Mouse (Mus musculus) limb, embryonic 14.5 days (tissue): ENCODE data around the gene Fam71f1. TPM values are rescaled to one million over a fixed set of nuclear protein-coding genes. Genes with fewer than 3 reads are reported as not detected.

Experiments used
- ATAC-seq: fragments of 200-750 bp; cut with Nextera tagmentation; 2 replicates; pipeline ENCODE4 v1.8.0; 2017; ENCODE audit warnings: low read depth, moderate number of reproducible peaks, moderate TSS enrichment; ENCODE audit not compliant: low FRiP score
- DNase-seq: peaks from one replicate; pipeline ENCODE4 v3.0.0-alpha.2; 2015; ENCODE audit warnings: low spot score
- H3K27ac ChIP-seq: fragments of 300-500 bp; sonication (generic); replicated peaks from 2 replicates; pipeline ENCODE4 v1.5.1; 2014; ENCODE audit warnings: low read depth, mild to moderate bottlenecking, low read length, moderate library complexity, mixed read lengths
- H3K27me3 ChIP-seq: fragments of 300-500 bp; sonication (generic); 2 replicates; pipeline ENCODE4 v1.6.1; 2014; ENCODE audit warnings: low read length, mixed read lengths; ENCODE audit not compliant: control insufficient read depth, insufficient read depth
- H3K36me3 ChIP-seq: fragments of 300-500 bp; sonication (generic); 2 replicates; pipeline ENCODE4 v1.6.1; 2014; ENCODE audit warnings: mild to moderate bottlenecking, low read length, moderate library complexity, mixed read lengths; ENCODE audit not compliant: control insufficient read depth, insufficient read depth
- H3K4me1 ChIP-seq: fragments of 300-500 bp; sonication (generic); 2 replicates; pipeline ENCODE4 v1.6.1; 2014; ENCODE audit warnings: antibody characterized with exemption, low read length, mixed read lengths; ENCODE audit not compliant: control insufficient read depth, insufficient read depth
- H3K4me2 ChIP-seq: fragments of 300-500 bp; sonication (generic); replicated peaks from 2 replicates; pipeline ENCODE4 v1.6.1; 2014; ENCODE audit warnings: low read depth, mild to moderate bottlenecking, low read length, moderate library complexity; ENCODE audit not compliant: severe bottlenecking
- H3K4me3 ChIP-seq: fragments of 300-500 bp; sonication (generic); replicated peaks from 2 replicates; pipeline ENCODE4 v1.5.1; 2014; ENCODE audit warnings: low read length
- H3K9ac ChIP-seq: fragments of 300-500 bp; sonication (generic); 2 replicates; pipeline ENCODE4 v1.6.1; 2014; ENCODE audit warnings: mild to moderate bottlenecking, low read depth, low read length, moderate library complexity; ENCODE audit not compliant: severe bottlenecking
- H3K9me3 ChIP-seq: fragments of 300-500 bp; sonication (generic); 2 replicates; pipeline ENCODE4 v1.6.1; 2016; ENCODE audit warnings: low read length; ENCODE audit not compliant: control insufficient read depth
- POLR2A ChIP-seq: fragments of 200-500 bp; IDR thresholded peaks from 2 replicates; pipeline ENCODE4 v1.8.0; 2012; ENCODE audit warnings: inconsistent platforms, mild to moderate bottlenecking, moderate library complexity, borderline replicate concordance; ENCODE audit not compliant: insufficient read depth, insufficient read length; ENCODE audit errors: extremely low read depth
- WGBS: fragments of 180-500 bp; shearing (Covaris S2); extraction: QIAGEN DNeasy Blood & Tissue Kit; methylation state at CpG from one replicate; pipeline ENCODE4 v1.1.7; 2014; 5-methylcytosine and 5-hydroxymethylcytosine counted together
- polyA plus RNA-seq, 2 experiments: library from polyadenylated mRNA; depleted of rRNA in 1 of 2; stranded (reverse) in 1 of 2; unstranded in 1 of 2; fragments of >200 nt; fragmentation: Nextera tagmentation in 1 of 2; extraction: Ambion mirVana in 1 of 2; gene quantifications; 2 replicates each; pipeline versions ENCODE4 v1.2.1 to v1.2.3; 2012 to 2014

Gene Fam71f1
- polyA plus RNA-seq, 2 experiments, result 0.10 TPM; not detected in 1

- H3K9ac ChIP-seq, result no peak overlapping the region
- no peaks in the 10 kb centered on the region for H3K36me3 ChIP-seq
- H3K27me3 ChIP-seq, result no peaks in the 10 kb centered on the region
- H3K4me1 ChIP-seq, result no peaks in the 10 kb centered on the region
- WGBS, result 61% methylated on average over 2 of the region's 2 CpGs
- H3K27ac ChIP-seq, result no peak overlapping the region
- ATAC-seq (no peak), DNase-seq (no peak)
- H3K9me3 ChIP-seq, result 0 out of 2 replicates have a peak, but pooled peaks cover 4% of the 10 kb centered on the region
- no peak overlapping the region for H3K4me2 ChIP-seq
- TF ChIP-seq POLR2A, result no peak
- H3K4me3 ChIP-seq, result no peak overlapping the region
Observed at GRCm38 (mm10) chr6:29299112-29299511, 19.8 kb upstream of the Fam71f1 start.

- H3K4me3 ChIP-seq, result no peak overlapping the region
- H3K4me1 ChIP-seq, result no peaks in the 10 kb centered on the region
- 0 out of 2 replicates have a peak, but pooled peaks cover 4% of the 10 kb centered on the region for H3K9me3 ChIP-seq
- ATAC-seq (no peak), DNase-seq (no peak)
- no peak for TF ChIP-seq POLR2A
- no peak overlapping the region for H3K4me2 ChIP-seq
- H3K36me3 ChIP-seq, result no peaks in the 10 kb centered on the region
- H3K9ac ChIP-seq, result no peak overlapping the region
- H3K27ac ChIP-seq, result no peak overlapping the region
- no peaks in the 10 kb centered on the region for H3K27me3 ChIP-seq
Observed at GRCm38 (mm10) chr6:29303251-29303650, 15.7 kb upstream of the Fam71f1 start.

GRCm38 (mm10) chr6:29303726-29304125 lies 15.2 kb upstream of the Fam71f1 start:
- ATAC-seq (no peak), DNase-seq (no peak)
- Histone ChIP-seq H3K27ac (no peak overlapping the region), H3K4me3 (no peak overlapping the region), H3K9me3 (0 out of 2 replicates have a peak, but pooled peaks cover 4% of the 10 kb centered on the region), H3K4me2 (no peak overlapping the region), H3K4me1 (no peaks in the 10 kb centered on the region), H3K27me3 (no peaks in the 10 kb centered on the region), H3K9ac (no peak overlapping the region), H3K36me3 (no peaks in the 10 kb centered on the region)
- WGBS, result 56% methylated on average over 5 of the region's 5 CpGs
- TF ChIP-seq POLR2A, result no peak

GRCm38 (mm10) chr6:29305462-29305861 lies 13.5 kb upstream of the Fam71f1 start:
- ATAC-seq (no peak), DNase-seq (no peak)
- H3K27me3 ChIP-seq, result no peaks in the 10 kb centered on the region
- H3K9ac ChIP-seq, result no peak overlapping the region
- no peak overlapping the region for H3K27ac ChIP-seq
- no peaks in the 10 kb centered on the region for H3K9me3 ChIP-seq
- no peaks in the 10 kb centered on the region for H3K4me1 ChIP-seq
- no peak overlapping the region for H3K4me3 ChIP-seq
- WGBS, result 90% methylated on average over 4 of the region's 4 CpGs
- TF ChIP-seq POLR2A, result no peak
- H3K36me3 ChIP-seq, result no peaks in the 10 kb centered on the region
- no peak overlapping the region for H3K4me2 ChIP-seq

- Histone ChIP-seq H3K36me3 (no peaks in the 10 kb centered on the region), H3K4me2 (no peak overlapping the region), H3K27ac (no peak overlapping the region), H3K4me3 (no peak overlapping the region), H3K9ac (no peak overlapping the region), H3K9me3 (no peaks in the 10 kb centered on the region), H3K4me1 (no peaks in the 10 kb centered on the region), H3K27me3 (no peaks in the 10 kb centered on the region)
- ATAC-seq (no peak), DNase-seq (no peak)
- no peak for TF ChIP-seq POLR2A
- 88% methylated on average over 16 of the region's 16 CpGs for WGBS
Observed at GRCm38 (mm10) chr6:29308846-29309605, 9.9 kb upstream of the Fam71f1 start.
